Mouse (Mus musculus) liver, postnatal 0 days (tissue): Measurements from ENCODE around the gene Gpr89. TPM values are rescaled to one million over a fixed set of nuclear protein-coding genes. Genes with fewer than 3 reads are reported as not detected.

Experiments used
- ATAC-seq: fragments of 200-750 bp; cut with Nextera tagmentation; 2 replicates; pipeline ENCODE4 v1.8.0; 2017; ENCODE audit warnings: mild to moderate bottlenecking, moderate library complexity
- DNase-seq: peaks from one replicate; pipeline ENCODE4 v3.0.0-alpha.2; 2016
- H3K27ac ChIP-seq: fragments of 300-500 bp; sonication (generic); 2 replicates; pipeline ENCODE4 v1.5.1; 2014; ENCODE audit warnings: antibody characterized with exemption, moderate library complexity, mild to moderate bottlenecking, low read depth
- H3K27me3 ChIP-seq: fragments of 300-500 bp; sonication (generic); 2 replicates; pipeline ENCODE4 v1.6.1; 2014; ENCODE audit warnings: low read length, control low read depth, mixed read lengths; ENCODE audit not compliant: insufficient read depth
- H3K36me3 ChIP-seq: fragments of 300-500 bp; sonication (generic); replicated peaks from 2 replicates; pipeline ENCODE4 v1.6.1; 2014; ENCODE audit warnings: mild to moderate bottlenecking, control low read depth, low read length, moderate library complexity, mixed read lengths; ENCODE audit not compliant: insufficient read depth
- H3K4me1 ChIP-seq: fragments of 300-500 bp; sonication (generic); 2 replicates; pipeline ENCODE4 v1.6.1; 2014; ENCODE audit warnings: antibody characterized with exemption, mild to moderate bottlenecking, control low read depth; ENCODE audit not compliant: insufficient read depth
- H3K4me2 ChIP-seq: fragments of 300-500 bp; sonication (generic); 2 replicates; pipeline ENCODE4 v1.6.1; 2014; ENCODE audit warnings: low read depth, mild to moderate bottlenecking, low read length, moderate library complexity, mixed read lengths
- H3K4me3 ChIP-seq: fragments of 300-500 bp; sonication (generic); 2 replicates; pipeline ENCODE4 v1.5.1; 2014; ENCODE audit warnings: low read depth, low read length
- H3K9ac ChIP-seq: fragments of 300-500 bp; sonication (generic); replicated peaks from 2 replicates; pipeline ENCODE4 v1.6.1; 2014; ENCODE audit warnings: mild to moderate bottlenecking, moderate library complexity
- H3K9me3 ChIP-seq: fragments of 300-500 bp; sonication (generic); 2 replicates; pipeline ENCODE4 v1.6.1; 2016; ENCODE audit warnings: mild to moderate bottlenecking, control low read depth, low read length, mixed read lengths
- CTCF ChIP-seq: sonication (generic); IDR thresholded peaks from 2 replicates; pipeline ENCODE4 v1.5.1; 2016; ENCODE audit warnings: antibody characterized with exemption, low read depth
- EP300 ChIP-seq: IDR thresholded peaks from 2 replicates; pipeline ENCODE4 v1.6.1; 2016; ENCODE audit warnings: antibody characterized with exemption, low read depth, mild to moderate bottlenecking
- WGBS: fragments of 180-500 bp; shearing (Covaris S2); extraction: QIAGEN DNeasy Blood & Tissue Kit; methylation state at CpG from one replicate; pipeline ENCODE4 v1.1.7; 2014; ENCODE audit not compliant: insufficient replicate concordance; 5-methylcytosine and 5-hydroxymethylcytosine counted together
- polyA plus RNA-seq: library from polyadenylated mRNA; unstranded; fragments of >200 nt; fragmentation: Nextera tagmentation; extraction: Ambion mirVana; gene quantifications from 2 replicates; pipeline ENCODE4 v1.2.1, GENCODE M21; 2015

Gene Gpr89
- polyA plus RNA-seq, 1 experiment from 2014 or later = 21.1 TPM

DNA sequence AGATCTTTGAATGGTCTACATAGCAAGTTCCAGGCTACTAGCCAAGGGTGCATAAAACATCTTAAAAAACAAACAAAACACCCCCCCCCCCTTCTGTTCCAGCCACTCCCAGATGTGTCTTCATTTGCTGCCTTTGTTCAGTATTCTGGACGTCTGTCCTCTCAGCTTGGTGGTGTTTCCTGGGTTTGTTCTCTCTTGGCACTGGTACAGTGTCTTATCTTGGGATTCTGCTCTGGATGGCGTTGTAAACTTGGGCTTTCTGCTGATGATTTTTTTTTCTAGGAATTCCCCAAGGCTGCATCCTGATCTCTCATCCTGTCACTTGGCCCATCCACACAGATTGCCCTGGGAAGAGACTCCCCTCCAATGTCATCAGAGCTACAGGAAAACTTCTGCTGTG is 68.7 kb downstream of the Gpr89 start:
- Histone ChIP-seq H3K4me1 (peaks cover 13% of the 10 kb centered on the region), H3K4me2 (no peak overlapping the region), H3K27me3 (no peaks in the 10 kb centered on the region), H3K9ac (no peak overlapping the region), H3K27ac (no peak overlapping the region), H3K9me3 (no peaks in the 10 kb centered on the region), H3K36me3 (no peaks in the 10 kb centered on the region), H3K4me3 (no peak overlapping the region)
- ATAC-seq = peak; percentile 33; the same call in 1 of the 2 replicates
- no peak for DNase-seq
- no peak for TF ChIP-seq CTCF
- TF ChIP-seq EP300 = no peak
- 39% methylated on average over 2 of the region's 2 CpGs for WGBS

DNA sequence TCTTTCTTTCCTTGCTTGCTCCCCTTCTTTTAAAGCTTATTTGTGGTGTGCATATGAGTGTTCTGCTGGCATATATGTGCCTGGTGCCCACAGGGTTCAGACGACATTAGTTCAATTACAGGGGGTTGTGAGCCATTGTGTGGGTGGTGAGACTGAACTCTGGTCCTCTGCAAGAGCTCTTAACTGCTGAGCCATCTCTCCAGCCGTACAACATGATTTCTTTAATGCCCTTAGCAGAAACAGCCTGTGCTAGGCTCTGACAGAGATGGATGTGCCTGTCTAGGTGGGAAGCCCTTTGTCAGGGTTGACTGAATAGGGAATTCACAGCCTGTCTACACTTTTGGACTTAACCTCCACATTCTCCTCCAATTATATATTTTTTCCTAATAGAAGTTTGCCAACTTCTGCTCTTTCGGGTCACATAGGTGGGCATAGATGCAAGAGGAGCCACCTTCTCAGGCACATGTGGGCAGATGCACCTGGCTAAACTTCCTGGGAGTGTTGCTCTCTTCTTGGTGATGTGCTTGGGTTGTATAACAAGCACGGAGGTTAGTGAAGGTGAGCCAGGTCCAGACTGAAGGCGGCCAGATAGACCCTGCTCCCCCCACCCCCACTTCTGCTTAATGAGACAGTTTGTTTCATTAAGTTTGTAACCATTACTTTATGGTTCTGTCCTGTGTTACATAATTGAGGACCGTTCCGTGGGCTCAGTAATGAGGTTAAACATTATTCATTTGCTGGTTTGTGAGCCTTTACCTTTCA is 70.4 kb downstream of the Gpr89 start:
- no peak overlapping the region for H3K4me2 ChIP-seq
- no peak overlapping the region for H3K4me3 ChIP-seq
- H3K9me3 ChIP-seq = no peaks in the 10 kb centered on the region
- DNase-seq = no peak
- no peak overlapping the region for H3K9ac ChIP-seq
- TF ChIP-seq CTCF = no peak
- TF ChIP-seq EP300 = no peak
- no peak overlapping the region for H3K27ac ChIP-seq
- H3K27me3 ChIP-seq = no peaks in the 10 kb centered on the region
- WGBS = 62% methylated on average over 7 of the region's 7 CpGs
- no peak for ATAC-seq
- no peaks in the 10 kb centered on the region for H3K36me3 ChIP-seq
- H3K4me1 ChIP-seq = peaks cover 13% of the 10 kb centered on the region

DNA sequence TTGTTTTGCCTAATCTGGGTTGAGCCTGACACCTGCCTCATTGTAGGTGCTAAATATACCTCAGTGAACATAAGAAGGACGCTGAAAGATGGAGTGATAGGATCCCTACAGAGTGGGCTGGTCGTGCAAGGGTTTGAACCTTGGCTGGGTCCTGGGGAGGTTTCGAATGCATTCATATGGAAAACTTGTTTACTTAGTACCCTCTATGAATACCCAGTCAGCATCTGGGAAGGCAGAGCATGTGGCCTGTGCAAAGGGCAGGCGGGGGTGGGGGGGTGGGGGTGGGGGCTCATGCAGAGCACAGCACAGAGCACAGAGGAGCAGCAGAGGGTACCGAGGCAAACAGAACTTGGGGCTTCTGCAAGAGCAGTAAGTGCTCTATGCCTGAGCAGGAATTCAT is 72.2 kb downstream of the Gpr89 start:
- no peak overlapping the region for H3K4me2 ChIP-seq
- no peak overlapping the region for H3K27ac ChIP-seq
- ATAC-seq (no peak), DNase-seq (no peak)
- WGBS = 54% methylated on average over 5 of the region's 5 CpGs
- H3K36me3 ChIP-seq = no peaks in the 10 kb centered on the region
- no peaks in the 10 kb centered on the region for H3K27me3 ChIP-seq
- no peak overlapping the region for H3K9ac ChIP-seq
- no peaks in the 10 kb centered on the region for H3K9me3 ChIP-seq
- no peak for TF ChIP-seq CTCF
- H3K4me3 ChIP-seq = no peak overlapping the region
- peaks cover 17% of the 10 kb centered on the region for H3K4me1 ChIP-seq

DNA sequence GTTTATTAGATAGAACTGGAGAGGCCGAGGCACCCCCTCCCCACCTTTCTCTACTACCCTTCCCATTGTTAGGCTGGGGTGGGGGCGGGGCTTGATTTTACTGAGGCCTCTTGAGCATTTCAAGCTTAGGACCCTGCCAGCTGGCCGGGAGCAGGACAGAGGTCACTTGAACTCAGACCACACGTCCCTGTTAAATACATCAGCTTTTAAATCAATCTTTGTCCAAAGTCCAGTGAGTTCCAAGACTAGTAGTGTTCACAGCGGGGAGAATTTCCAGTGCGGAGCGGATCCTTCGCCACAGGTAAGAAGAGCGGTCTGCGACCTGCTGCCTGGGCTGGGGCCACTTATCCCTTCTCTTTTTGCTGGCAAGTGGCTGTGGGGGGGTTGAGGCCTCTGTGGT is 75.3 kb downstream of the Gpr89 start:
- H3K27me3 ChIP-seq = no peaks in the 10 kb centered on the region
- TF ChIP-seq CTCF (no peak), EP300 (no peak)

DNA sequence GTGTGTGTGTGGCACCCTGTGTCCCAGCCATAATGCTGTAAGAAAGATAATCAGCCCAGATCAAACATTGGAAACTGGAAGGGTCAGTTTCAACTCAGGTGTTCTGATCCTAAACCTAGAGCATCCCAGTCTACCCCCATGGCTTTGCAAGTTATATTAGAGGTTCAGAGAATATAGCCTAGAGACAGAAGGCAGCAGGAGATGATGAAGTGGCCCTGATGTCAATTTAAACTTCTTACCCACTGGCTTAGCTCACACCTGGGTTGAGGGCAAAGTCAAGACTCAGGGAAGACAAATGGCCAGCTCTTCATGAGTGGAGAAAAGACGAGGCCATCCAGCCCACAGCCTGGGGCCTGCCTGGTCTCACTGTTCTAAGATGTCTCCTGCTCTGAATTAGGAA is 76.2 kb downstream of the Gpr89 start, which contains the start of the genes Pdzk1 and Cd160:
Gene Pdzk1, plus strand, starts transcription at position 301 of the 400 bp plus-strand sequence.
Gene Cd160, minus strand, starts transcription at position 368 of the 400 bp plus-strand sequence.
- H3K27me3 ChIP-seq = no peaks in the 10 kb centered on the region
- H3K4me3 ChIP-seq = peak within 1 kb of the TSS; percentile 43
- peak within 1 kb of the TSS; percentile 64 for H3K9ac ChIP-seq
- H3K4me2 ChIP-seq = peak within 1 kb of the TSS; percentile 62
- H3K9me3 ChIP-seq = no peaks in the 10 kb centered on the region
- peaks cover 8% of the 10 kb centered on the region for H3K4me1 ChIP-seq
- 82% methylated on average over 1 of the region's 1 CpGs for WGBS
- TF ChIP-seq CTCF = no peak
- no peak for TF ChIP-seq EP300
- no peak for DNase-seq
- peak within 1 kb of the TSS; percentile 44 for H3K27ac ChIP-seq
- ATAC-seq = no peak
- H3K36me3 ChIP-seq = no peaks in the 10 kb centered on the region

More for the DNA sequence above, 75.3 kb downstream of the Gpr89 start:
- ATAC-seq = peak; percentile 86
- no peak for DNase-seq
- H3K4me3 ChIP-seq = peak overlapping the region; percentile 43
- H3K4me1 ChIP-seq = peaks cover 14% of the 10 kb centered on the region
- H3K4me2 ChIP-seq = peak overlapping the region; percentile 62
- peak overlapping the region; percentile 64 for H3K9ac ChIP-seq
- H3K9me3 ChIP-seq = no peaks in the 10 kb centered on the region
- H3K27ac ChIP-seq = peak overlapping the region; percentile 44
- 63% methylated on average over 10 of the region's 10 CpGs for WGBS
- no peaks in the 10 kb centered on the region for H3K36me3 ChIP-seq

DNA sequence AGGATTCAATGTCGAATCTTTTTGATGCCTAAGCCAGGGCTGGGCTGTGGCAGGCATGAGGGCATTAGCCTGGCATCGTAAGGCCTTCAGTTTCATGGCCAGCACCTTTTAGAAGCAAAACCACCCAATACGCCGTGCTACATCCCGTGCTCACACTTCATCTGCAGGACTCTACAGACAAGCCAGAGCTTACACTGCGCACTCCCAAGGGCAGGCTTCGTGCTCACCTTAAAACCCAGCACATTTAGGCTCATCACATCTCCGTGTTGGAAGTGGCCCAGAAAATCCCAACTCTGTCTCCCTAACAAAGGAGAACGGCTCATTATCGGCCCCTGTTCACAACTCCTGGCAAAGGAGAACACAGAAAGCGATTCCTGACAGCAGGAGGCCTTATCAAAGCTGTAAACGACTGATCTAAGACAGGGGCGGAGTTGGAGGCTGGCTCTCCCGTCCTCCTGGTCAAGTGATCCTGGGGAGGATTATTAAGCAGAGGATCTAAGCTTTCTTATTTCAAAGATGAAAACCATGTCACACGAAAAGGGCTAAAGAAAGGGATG is 76.8 kb downstream of the Gpr89 start:
- no peak overlapping the region for H3K27ac ChIP-seq
- TF ChIP-seq EP300 (no peak), CTCF (no peak)
- H3K4me2 ChIP-seq = no peak overlapping the region
- no peak overlapping the region for H3K4me3 ChIP-seq
- ATAC-seq (no peak), DNase-seq (no peak)
- peaks cover 6% of the 10 kb centered on the region for H3K4me1 ChIP-seq
- no peaks in the 10 kb centered on the region for H3K9me3 ChIP-seq
- no peaks in the 10 kb centered on the region for H3K36me3 ChIP-seq
- 58% methylated on average over 15 of the region's 15 CpGs for WGBS
- no peak overlapping the region for H3K9ac ChIP-seq
- H3K27me3 ChIP-seq = no peaks in the 10 kb centered on the region
